Mouse (Mus musculus): ENCODE results near the gene Pdrg1.

DNA sequence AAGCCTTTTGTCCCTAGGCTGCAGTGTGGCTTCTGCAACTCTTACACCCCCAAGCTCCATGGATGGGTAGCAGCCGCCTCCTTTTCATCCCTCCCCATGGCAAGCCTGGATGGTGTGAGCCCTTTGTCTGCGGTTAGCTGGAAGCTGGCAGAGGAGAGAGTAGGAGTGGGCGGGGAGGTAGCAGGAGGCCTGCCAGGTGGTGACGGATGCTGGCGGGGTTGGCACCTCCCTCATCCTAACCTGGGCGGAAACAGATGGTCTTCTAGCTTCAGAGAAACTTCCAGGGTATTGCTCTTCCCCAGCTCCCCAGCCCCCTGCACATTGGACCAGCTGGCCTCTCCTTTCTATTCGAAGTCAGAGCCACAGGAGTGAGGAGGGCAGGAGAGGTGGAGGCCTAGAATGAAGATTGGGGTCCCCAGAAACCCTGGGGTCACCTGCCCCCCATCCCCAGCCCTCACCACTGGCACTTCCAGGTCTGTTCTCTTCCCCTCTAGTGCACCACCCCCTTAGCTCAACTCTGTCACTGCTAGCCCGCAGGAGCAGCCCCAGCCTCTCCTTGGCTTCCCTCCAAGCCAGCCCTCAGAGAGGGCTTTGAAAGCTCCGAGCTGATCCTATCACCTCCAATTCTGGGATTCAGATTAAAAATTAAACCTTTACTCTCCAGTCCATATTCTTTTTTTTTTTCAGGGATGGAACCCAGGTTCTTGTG is 34.2 kb upstream of the Pdrg1 start:
- no peak for TF ChIP-seq CTCF (IDR thresholded peaks at IDR 0.05; ENCODE audit: control insufficient read depth, insufficient read depth, insufficient read length)
- no peak for TF ChIP-seq MAX (IDR thresholded peaks at IDR 0.05)
- no peak for TF ChIP-seq FOSL1 (IDR thresholded peaks at IDR 0.05; ENCODE audit: insufficient read depth, low read length, poor library complexity, severe bottlenecking)

Measured in C2C12 (cell line).